Mouse (Mus musculus) testis, adult 2 months (tissue): Measurements from ENCODE around the gene Prima1.

ENCODE experiments used
- CTCF ChIP-seq: fragments of 200-500 bp; IDR thresholded peaks from 2 replicates; pipeline ENCODE4 v1.5.1; 2012; ENCODE audit warnings: low read depth, mild to moderate bottlenecking, inconsistent platforms, low read length, moderate library complexity; ENCODE audit not compliant: control insufficient read depth, insufficient read depth, insufficient replicate concordance
- POLR2A ChIP-seq: fragments of 200-500 bp; IDR thresholded peaks from 2 replicates; pipeline ENCODE4 v1.6.1; 2012; ENCODE audit warnings: low read depth, mild to moderate bottlenecking, inconsistent platforms, low read length, moderate library complexity; ENCODE audit not compliant: control insufficient read depth

GRCm38 (mm10) chr12:103283411-103283810 is 41.5 kb upstream of the Prima1 start:
- TF ChIP-seq POLR2A (no peak), CTCF (no peak)
